Mouse (Mus musculus): ENCODE results near the gene Gm16223. TPM values are rescaled to one million over a fixed set of nuclear protein-coding genes. Genes with fewer than 3 reads are reported as not detected.

Gm16223 gene
- polyA plus RNA-seq, 1 experiment from 2014 or later = not detected

Other genes starting within 250 kb of the Gm16223 start
- gene Bod1l, start 223.6 kb upstream of the Gm16223 start, polyA plus RNA-seq (2014; fragmentation: Nextera tagmentation; extraction: Ambion mirVana) = 27.1 and 27.8 TPM in 2 replicates

Data from hindbrain, embryonic 11.5 days (tissue).